Mouse (Mus musculus): ENCODE measurements around the gene Gm11146. TPM values are rescaled to one million over a fixed set of nuclear protein-coding genes. Genes with fewer than 3 reads are reported as not detected.

The Gm11146 gene
- polyA plus RNA-seq, 1 experiment from 2014 or later, result not detected

- no peak overlapping the region for H3K9ac ChIP-seq (ENCODE audit: low read depth, low read length)
- DNase-seq (ENCODE audit: low spot score) (peak; percentile 93), ATAC-seq (ENCODE audit: low read depth) (peak; percentile 85)
- no peaks in the 10 kb centered on the region for H3K9me3 ChIP-seq (ENCODE audit: control insufficient read depth, low read length)
- H3K36me3 ChIP-seq (ENCODE audit: control insufficient read depth, insufficient read depth, low read length), result no peaks in the 10 kb centered on the region
- peak overlapping the region; percentile 84 for H3K27ac ChIP-seq (replicated peaks; ENCODE audit: low read depth, low read length)
- 10% methylated on average over 6 of the region's 6 CpGs for WGBS
- no peaks in the 10 kb centered on the region for H3K27me3 ChIP-seq (replicated peaks; ENCODE audit: control insufficient read depth, insufficient read depth, low read length)
- H3K4me3 ChIP-seq (ENCODE audit: low read depth, low read length), result no peak overlapping the region
- H3K4me2 ChIP-seq (ENCODE audit: low read depth, low read length), result peak overlapping the region; percentile 38
- peaks cover 8% of the 10 kb centered on the region for H3K4me1 ChIP-seq (ENCODE audit: control insufficient read depth, insufficient read depth, low read length)
Measured at GRCm38 (mm10) chr16:77636497-77636896, 34.6 kb upstream of the Gm11146 start.

- no peak for DNase-seq (ENCODE audit: low spot score)
- H3K36me3 ChIP-seq (ENCODE audit: control insufficient read depth, insufficient read depth, low read length), result no peaks in the 10 kb centered on the region
- no peak overlapping the region for H3K9ac ChIP-seq (ENCODE audit: low read depth, low read length)
- H3K4me2 ChIP-seq (ENCODE audit: low read depth, low read length), result no peak overlapping the region
- no peaks in the 10 kb centered on the region for H3K9me3 ChIP-seq (ENCODE audit: control insufficient read depth, low read length)
- no peak overlapping the region for H3K4me3 ChIP-seq (ENCODE audit: low read depth, low read length)
- no peak for ATAC-seq (ENCODE audit: low read depth)
- H3K27ac ChIP-seq (replicated peaks; ENCODE audit: low read depth, low read length), result no peak overlapping the region
- WGBS, result 70% methylated on average over 6 of the region's 6 CpGs
- peaks cover 8% of the 10 kb centered on the region for H3K4me1 ChIP-seq (ENCODE audit: control insufficient read depth, insufficient read depth, low read length)
- H3K27me3 ChIP-seq (replicated peaks; ENCODE audit: control insufficient read depth, insufficient read depth, low read length), result no peaks in the 10 kb centered on the region
Measured at GRCm38 (mm10) chr16:77632315-77632881, 30.5 kb upstream of the Gm11146 start.

GRCm38 (mm10) chr16:77622681-77623080 is 20.8 kb upstream of the Gm11146 start:
- H3K4me1 ChIP-seq (ENCODE audit: control insufficient read depth, insufficient read depth, low read length), result no peaks in the 10 kb centered on the region
- H3K9ac ChIP-seq (ENCODE audit: low read depth, low read length), result no peak overlapping the region
- H3K27ac ChIP-seq (replicated peaks; ENCODE audit: low read depth, low read length), result no peak overlapping the region
- ATAC-seq (ENCODE audit: low read depth) (no peak), DNase-seq (ENCODE audit: low spot score) (peak; percentile 49)
- H3K4me2 ChIP-seq (ENCODE audit: low read depth, low read length), result no peak overlapping the region
- H3K9me3 ChIP-seq (ENCODE audit: control insufficient read depth, low read length), result no peaks in the 10 kb centered on the region
- no peaks in the 10 kb centered on the region for H3K27me3 ChIP-seq (replicated peaks; ENCODE audit: control insufficient read depth, insufficient read depth, low read length)
- WGBS, result 56% methylated on average over 5 of the region's 5 CpGs
- H3K4me3 ChIP-seq (ENCODE audit: low read depth, low read length), result no peak overlapping the region
- no peaks in the 10 kb centered on the region for H3K36me3 ChIP-seq (ENCODE audit: control insufficient read depth, insufficient read depth, low read length)

GRCm38 (mm10) chr16:77602581-77602980 is 687 bp upstream of the Gm11146 start:
- Histone ChIP-seq H3K9ac (ENCODE audit: low read depth, low read length) (no peak overlapping the region), H3K4me2 (ENCODE audit: low read depth, low read length) (no peak overlapping the region), H3K36me3 (ENCODE audit: control insufficient read depth, insufficient read depth, low read length) (no peaks in the 10 kb centered on the region), H3K9me3 (ENCODE audit: control insufficient read depth, low read length) (no peaks in the 10 kb centered on the region), H3K27ac (replicated peaks; ENCODE audit: low read depth, low read length) (no peak overlapping the region), H3K27me3 (replicated peaks; ENCODE audit: control insufficient read depth, insufficient read depth, low read length) (no peaks in the 10 kb centered on the region), H3K4me1 (ENCODE audit: control insufficient read depth, insufficient read depth, low read length) (no peaks in the 10 kb centered on the region), H3K4me3 (ENCODE audit: low read depth, low read length) (no peak overlapping the region)
- DNase-seq (ENCODE audit: low spot score), result no peak
- WGBS, result 73% methylated on average over 2 of the region's 2 CpGs
- peak; percentile 47; the same call in 1 of the 2 replicates for ATAC-seq (ENCODE audit: low read depth)

- Histone ChIP-seq H3K9me3 (ENCODE audit: control insufficient read depth, low read length) (no peaks in the 10 kb centered on the region), H3K4me3 (ENCODE audit: low read depth, low read length) (no peak overlapping the region), H3K4me1 (ENCODE audit: control insufficient read depth, insufficient read depth, low read length) (peaks cover 4% of the 10 kb centered on the region; the same call in 1 of the 2 replicates), H3K36me3 (ENCODE audit: control insufficient read depth, insufficient read depth, low read length) (peaks cover 5% of the 10 kb centered on the region; the same call in 1 of the 2 replicates), H3K9ac (ENCODE audit: low read depth, low read length) (no peak overlapping the region), H3K27me3 (replicated peaks; ENCODE audit: control insufficient read depth, insufficient read depth, low read length) (no peaks in the 10 kb centered on the region), H3K4me2 (ENCODE audit: low read depth, low read length) (no peak overlapping the region), H3K27ac (replicated peaks; ENCODE audit: low read depth, low read length) (no peak overlapping the region)
- DNase-seq (ENCODE audit: low spot score) (no peak), ATAC-seq (ENCODE audit: low read depth) (no peak)
- WGBS, result 92% methylated on average over 8 of the region's 8 CpGs
Measured at GRCm38 (mm10) chr16:77598787-77599186, 3.1 kb downstream of the Gm11146 start.

GRCm38 (mm10) chr16:77596556-77596955 is 5.3 kb downstream of the Gm11146 start:
- H3K27ac ChIP-seq (replicated peaks; ENCODE audit: low read depth, low read length), result no peak overlapping the region

GRCm38 (mm10) chr16:77595661-77596060 is 6.2 kb downstream of the Gm11146 start:
- Histone ChIP-seq H3K4me1 (ENCODE audit: control insufficient read depth, insufficient read depth, low read length) (peaks cover 13% of the 10 kb centered on the region), H3K9ac (ENCODE audit: low read depth, low read length) (no peak overlapping the region), H3K27ac (replicated peaks; ENCODE audit: low read depth, low read length) (no peak overlapping the region), H3K4me3 (ENCODE audit: low read depth, low read length) (no peak overlapping the region), H3K27me3 (replicated peaks; ENCODE audit: control insufficient read depth, insufficient read depth, low read length) (no peaks in the 10 kb centered on the region), H3K9me3 (ENCODE audit: control insufficient read depth, low read length) (peaks cover 5% of the 10 kb centered on the region; the same call in 1 of the 2 replicates), H3K4me2 (ENCODE audit: low read depth, low read length) (no peak overlapping the region), H3K36me3 (ENCODE audit: control insufficient read depth, insufficient read depth, low read length) (peaks cover 5% of the 10 kb centered on the region; the same call in 1 of the 2 replicates)
- DNase-seq (ENCODE audit: low spot score) (no peak), ATAC-seq (ENCODE audit: low read depth) (no peak)
- WGBS, result 65% methylated on average over 7 of the region's 7 CpGs

More at GRCm38 (mm10) chr16:77596556-77596955, 5.3 kb downstream of the Gm11146 start:
- Histone ChIP-seq H3K27me3 (replicated peaks; ENCODE audit: control insufficient read depth, insufficient read depth, low read length) (no peaks in the 10 kb centered on the region), H3K4me1 (ENCODE audit: control insufficient read depth, insufficient read depth, low read length) (peaks cover 13% of the 10 kb centered on the region), H3K9me3 (ENCODE audit: control insufficient read depth, low read length) (peaks cover 1% of the 10 kb centered on the region; the same call in 1 of the 2 replicates), H3K9ac (ENCODE audit: low read depth, low read length) (no peak overlapping the region), H3K4me3 (ENCODE audit: low read depth, low read length) (no peak overlapping the region), H3K36me3 (ENCODE audit: control insufficient read depth, insufficient read depth, low read length) (peaks cover 5% of the 10 kb centered on the region; the same call in 1 of the 2 replicates), H3K4me2 (ENCODE audit: low read depth, low read length) (no peak overlapping the region; the same call in 1 of the 2 replicates)
- DNase-seq (ENCODE audit: low spot score) (no peak), ATAC-seq (ENCODE audit: low read depth) (no peak)
- 79% methylated on average over 5 of the region's 5 CpGs for WGBS

GRCm38 (mm10) chr16:77594553-77594952 is 7.3 kb downstream of the Gm11146 start:
- DNase-seq (ENCODE audit: low spot score), result no peak
- Histone ChIP-seq H3K27me3 (replicated peaks; ENCODE audit: control insufficient read depth, insufficient read depth, low read length) (no peaks in the 10 kb centered on the region), H3K9ac (ENCODE audit: low read depth, low read length) (no peak overlapping the region), H3K4me2 (ENCODE audit: low read depth, low read length) (peak overlapping the region; percentile 15; the same call in 1 of the 2 replicates), H3K36me3 (ENCODE audit: control insufficient read depth, insufficient read depth, low read length) (peaks cover 5% of the 10 kb centered on the region; the same call in 1 of the 2 replicates), H3K4me1 (ENCODE audit: control insufficient read depth, insufficient read depth, low read length) (peaks cover 13% of the 10 kb centered on the region), H3K27ac (replicated peaks; ENCODE audit: low read depth, low read length) (peak overlapping the region; percentile 65), H3K4me3 (ENCODE audit: low read depth, low read length) (no peak overlapping the region; the same call in 1 of the 2 replicates), H3K9me3 (ENCODE audit: control insufficient read depth, low read length) (peaks cover 5% of the 10 kb centered on the region; the same call in 1 of the 2 replicates)
- 66% methylated on average over 13 of the region's 13 CpGs for WGBS
- no peak for ATAC-seq (ENCODE audit: low read depth)

Data from embryonic facial prominence, embryonic 14.5 days (tissue).